Mouse (Mus musculus) liver, adult 2 months (tissue): ENCODE data around the gene Tex9. TPM values are rescaled to one million over a fixed set of nuclear protein-coding genes. Genes with fewer than 3 reads are reported as not detected.

Source experiments
- DNase-seq: peaks from one replicate; pipeline ENCODE4 v3.0.0-alpha.2; 2011; ENCODE audit warnings: low read depth, low spot score; ENCODE audit errors: extremely low read depth
- H3K27ac ChIP-seq: fragments of 200-500 bp; replicated peaks from 2 replicates; pipeline ENCODE4 v1.5.1; 2012; ENCODE audit warnings: low read depth, mild to moderate bottlenecking, control low read depth, inconsistent platforms, low read length; ENCODE audit not compliant: insufficient read depth
- H3K27me3 ChIP-seq: fragments of 200-500 bp; 2 replicates; pipeline ENCODE4 v1.6.1; 2012; ENCODE audit warnings: mild to moderate bottlenecking, moderate library complexity, low read length, inconsistent platforms; ENCODE audit not compliant: control insufficient read depth, insufficient read depth
- H3K36me3 ChIP-seq: fragments of 200-500 bp; 2 replicates; pipeline ENCODE4 v1.6.1; 2012; ENCODE audit warnings: low read length, inconsistent platforms; ENCODE audit not compliant: control insufficient read depth, insufficient read depth
- H3K4me1 ChIP-seq: fragments of 200-500 bp; 2 replicates; pipeline ENCODE4 v1.6.1; 2011; ENCODE audit warnings: low read length; ENCODE audit not compliant: control insufficient read depth, insufficient read depth
- H3K4me3 ChIP-seq: fragments of 200-500 bp; 2 replicates; pipeline ENCODE4 v1.5.1; 2011; ENCODE audit warnings: low read depth, mild to moderate bottlenecking, control low read depth, low read length, moderate library complexity; ENCODE audit not compliant: insufficient read depth
- H3K79me2 ChIP-seq: fragments of 200-500 bp; 2 replicates; pipeline ENCODE4 v1.6.1; 2012; ENCODE audit warnings: inconsistent platforms, mild to moderate bottlenecking, low read length, moderate library complexity; ENCODE audit not compliant: control insufficient read depth, insufficient read depth
- H3K9ac ChIP-seq: fragments of 200-500 bp; 2 replicates; pipeline ENCODE4 v1.6.1; 2012; ENCODE audit warnings: low read depth, mild to moderate bottlenecking, control low read depth, inconsistent platforms, low read length
- CTCF ChIP-seq: fragments of 200-500 bp; IDR thresholded peaks from 2 replicates; pipeline ENCODE4 v1.5.1; 2011; ENCODE audit warnings: low read depth, low read length, control low read depth
- POLR2A ChIP-seq: fragments of 200-500 bp; IDR thresholded peaks from 2 replicates; pipeline ENCODE4 v1.6.1; 2011; ENCODE audit warnings: low read length, control low read depth; ENCODE audit not compliant: insufficient read depth; ENCODE audit errors: extremely low read depth
- WGBS: fragments of 180-500 bp; shearing (Covaris S2); methylation state at CpG from one replicate; pipeline ENCODE4 v1.1.7; 2018; 5-methylcytosine and 5-hydroxymethylcytosine counted together
- polyA plus RNA-seq: library from polyadenylated mRNA; depleted of rRNA; stranded (reverse); fragments of >200 nt; gene quantifications from 2 replicates; pipeline ENCODE4 v1.2.3, GENCODE M21; 2012
- total RNA-seq: library from RNA; depleted of rRNA; stranded (reverse); fragments of >200 nt; gene quantifications from 2 replicates; pipeline ENCODE4 v1.2.3, GENCODE M21; 2014

The Tex9 gene
- total and polyA plus RNA-seq, 2 experiments = 0.35 to 1.8 TPM

GRCm38 (mm10) chr9:72519246-72519645, 27.2 kb upstream of the Tex9 start:
- Histone ChIP-seq H3K27me3 (no peaks in the 10 kb centered on the region), H3K79me2 (no peaks in the 10 kb centered on the region), H3K4me1 (peaks cover 4% of the 10 kb centered on the region), H3K4me3 (no peak overlapping the region), H3K9ac (no peak overlapping the region), H3K36me3 (no peaks in the 10 kb centered on the region), H3K27ac (no peak overlapping the region)
- no peak for TF ChIP-seq CTCF
- TF ChIP-seq POLR2A = no peak
- no peak for DNase-seq

DNA sequence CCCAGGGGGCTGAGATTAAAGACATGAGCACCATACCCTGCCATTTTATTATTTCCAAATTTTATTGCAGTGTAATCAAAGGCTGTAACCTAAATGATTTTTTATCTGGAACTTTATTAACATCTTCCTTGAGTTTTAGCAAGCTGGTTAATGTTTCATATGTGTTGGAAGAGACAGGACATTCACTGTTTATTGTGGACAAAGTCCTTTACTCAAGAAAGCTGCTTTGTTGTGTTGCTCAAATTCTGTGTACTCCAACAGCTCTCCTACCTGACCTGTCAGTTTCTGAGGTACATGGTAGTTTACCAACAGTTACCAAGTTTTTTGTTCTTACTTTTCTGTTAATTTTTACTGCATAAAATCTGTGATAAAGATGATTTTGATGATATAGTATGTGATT, 23.4 kb upstream of the Tex9 start:
- TF ChIP-seq CTCF (no peak), POLR2A (no peak)
- Histone ChIP-seq H3K9ac (no peak overlapping the region), H3K4me3 (no peak overlapping the region), H3K27ac (no peak overlapping the region; the same call in 1 of the 2 replicates), H3K27me3 (no peaks in the 10 kb centered on the region), H3K36me3 (no peaks in the 10 kb centered on the region), H3K4me1 (peaks cover 4% of the 10 kb centered on the region), H3K79me2 (no peaks in the 10 kb centered on the region)
- DNase-seq = peak; percentile 84

DNA sequence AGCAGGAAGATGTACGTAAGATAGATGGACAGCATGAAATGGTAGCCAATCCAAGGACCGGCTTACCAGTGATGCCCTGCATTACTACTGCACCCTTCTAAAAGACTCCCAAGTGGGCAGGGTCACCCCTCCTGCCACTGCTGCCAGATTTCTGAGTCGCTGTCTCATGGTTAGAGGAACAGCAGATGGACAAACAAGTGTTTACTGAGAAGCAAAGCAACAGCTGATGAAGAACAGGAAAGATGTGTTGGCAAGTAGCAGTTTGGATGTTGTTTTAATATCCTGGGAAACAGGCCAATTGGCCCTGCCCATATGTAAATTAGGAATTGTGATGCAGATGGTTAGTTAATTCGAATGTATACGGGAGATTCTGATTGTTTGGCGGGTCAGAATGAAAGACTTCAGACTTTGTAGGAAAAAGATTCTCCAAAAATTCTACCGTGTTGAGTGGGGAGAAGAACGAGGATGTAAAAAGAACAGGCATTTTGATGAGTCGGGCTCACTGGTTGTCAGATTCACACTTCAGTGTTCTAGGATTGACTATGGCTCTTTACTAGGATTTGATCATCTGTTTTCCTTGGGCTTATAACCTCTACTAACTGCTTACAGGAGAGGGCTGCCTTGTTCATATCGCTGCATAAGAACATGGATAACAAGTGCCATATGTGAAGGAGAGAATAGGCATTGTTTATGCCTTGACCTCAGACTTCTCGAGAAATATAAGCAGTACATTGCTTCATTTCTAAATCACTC, 20.4 kb upstream of the Tex9 start:
- Histone ChIP-seq H3K36me3 (no peaks in the 10 kb centered on the region), H3K4me3 (no peak overlapping the region), H3K27ac (no peak overlapping the region), H3K27me3 (no peaks in the 10 kb centered on the region), H3K4me1 (peaks cover 4% of the 10 kb centered on the region), H3K79me2 (no peaks in the 10 kb centered on the region), H3K9ac (no peak overlapping the region)
- WGBS = 73% methylated on average over 11 of the region's 11 CpGs
- DNase-seq = no peak
- TF ChIP-seq CTCF = no peak

GRCm38 (mm10) chr9:72497171-72497570, 5.2 kb upstream of the Tex9 start:
- Histone ChIP-seq H3K4me3 (no peak overlapping the region), H3K79me2 (no peaks in the 10 kb centered on the region), H3K9ac (no peak overlapping the region), H3K4me1 (no peaks in the 10 kb centered on the region), H3K27ac (no peak overlapping the region), H3K27me3 (no peaks in the 10 kb centered on the region), H3K36me3 (no peaks in the 10 kb centered on the region)
- no peak for DNase-seq
- TF ChIP-seq CTCF = no peak
- no peak for TF ChIP-seq POLR2A
- 91% methylated on average over 3 of the region's 3 CpGs for WGBS

GRCm38 (mm10) chr9:72496691-72497090, 4.7 kb upstream of the Tex9 start:
- Histone ChIP-seq H3K79me2 (no peaks in the 10 kb centered on the region), H3K9ac (no peak overlapping the region), H3K4me3 (no peak overlapping the region), H3K4me1 (no peaks in the 10 kb centered on the region), H3K36me3 (no peaks in the 10 kb centered on the region), H3K27me3 (no peaks in the 10 kb centered on the region), H3K27ac (no peak overlapping the region)
- 89% methylated on average over 2 of the region's 2 CpGs for WGBS
- no peak for DNase-seq
- TF ChIP-seq POLR2A = no peak
- no peak for TF ChIP-seq CTCF

GRCm38 (mm10) chr9:72493984-72494685, 2.1 kb upstream of the Tex9 start:
- no peak for DNase-seq
- no peak overlapping the region for H3K27ac ChIP-seq
- H3K4me3 ChIP-seq = no peak overlapping the region
- TF ChIP-seq CTCF (no peak), POLR2A (no peak)
- H3K27me3 ChIP-seq = no peaks in the 10 kb centered on the region
- no peaks in the 10 kb centered on the region for H3K79me2 ChIP-seq
- WGBS = 79% methylated on average over 3 of the region's 3 CpGs
- H3K36me3 ChIP-seq = no peaks in the 10 kb centered on the region
- H3K4me1 ChIP-seq = no peaks in the 10 kb centered on the region
- no peak overlapping the region for H3K9ac ChIP-seq
